Mouse (Mus musculus) thymus, postnatal 36 days (tissue): ENCODE measurements at regions not wholly inside any gene's neighbourhood (a gene's known extent, or its start where the extent isn't known, plus 50 kb on each side); places are given as distances from the start of the nearest gene placed in this dataset.

ENCODE experiments used
- DNase-seq, 2 experiments: peaks; one replicate each; pipeline ENCODE4 v3.0.0; 2022; ENCODE audit warnings: mixed read lengths in 2 of 2

GRCm38 (mm10) chr16:95839512-95840253, 137.8 kb downstream of the Ets2 start:
- DNase-seq = peak in 1 of 2 experiments; percentile 48

GRCm38 (mm10) chr16:95838886-95839430, 137.1 kb downstream of the Ets2 start:
- DNase-seq = no peak

GRCm38 (mm10) chr16:95838478-95838846, 136.6 kb downstream of the Ets2 start:
- DNase-seq = no peak

DNA sequence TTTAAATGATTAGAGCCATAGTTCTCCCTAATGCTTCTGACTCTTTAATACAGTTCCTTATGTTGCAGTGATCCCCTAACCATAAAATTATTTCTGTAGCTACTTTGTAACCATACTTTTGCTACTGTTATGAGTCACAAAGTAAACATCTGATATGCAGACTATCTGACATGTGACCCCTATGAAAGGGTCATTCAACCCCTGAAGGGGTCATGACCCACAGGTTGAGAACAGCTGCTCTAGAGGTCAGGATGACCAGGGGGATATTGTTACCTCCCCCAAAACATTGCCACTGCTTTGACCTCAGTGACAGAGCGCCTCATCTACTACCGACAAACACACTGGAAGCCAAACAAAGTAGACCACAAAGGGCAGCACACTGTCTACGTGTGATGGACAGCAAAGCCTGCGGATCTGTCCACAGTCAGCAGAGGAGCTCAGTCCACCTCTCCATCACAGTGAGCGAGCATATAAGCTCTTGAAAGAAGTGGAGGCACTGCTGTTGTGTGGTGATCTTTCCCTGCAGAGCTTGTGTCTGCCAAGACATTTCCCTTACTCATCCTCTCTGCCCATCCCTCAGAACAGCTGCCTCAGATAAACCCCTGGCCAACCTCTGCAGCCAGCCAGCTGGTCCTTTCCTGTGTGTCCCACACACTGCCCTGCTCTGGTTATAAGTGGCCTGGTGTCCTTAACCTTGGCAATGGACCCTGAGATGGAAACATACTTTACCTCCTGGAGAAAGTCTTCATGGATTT, 136.0 kb downstream of the Ets2 start:
- DNase-seq = no peak

DNA sequence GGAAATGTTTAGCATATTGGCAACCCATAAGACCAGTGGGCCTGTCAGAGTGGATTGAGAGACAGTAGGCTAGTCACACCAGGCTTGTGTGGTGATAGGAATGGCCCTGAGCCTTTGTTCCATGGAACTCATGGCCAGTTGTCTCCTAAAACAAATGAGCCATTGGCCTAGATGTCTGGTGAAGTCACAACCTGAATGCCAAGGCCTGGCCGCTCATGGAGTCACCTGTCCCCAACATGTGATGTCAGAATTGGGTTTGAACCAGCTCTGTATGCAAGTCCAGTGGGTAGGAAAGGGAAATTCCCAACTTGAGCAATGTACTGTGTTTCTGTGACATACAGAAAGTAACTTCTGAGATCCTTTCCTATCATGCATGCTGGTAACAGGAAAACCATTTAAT, 134.1 kb downstream of the Ets2 start:
- DNase-seq = no peak

DNA sequence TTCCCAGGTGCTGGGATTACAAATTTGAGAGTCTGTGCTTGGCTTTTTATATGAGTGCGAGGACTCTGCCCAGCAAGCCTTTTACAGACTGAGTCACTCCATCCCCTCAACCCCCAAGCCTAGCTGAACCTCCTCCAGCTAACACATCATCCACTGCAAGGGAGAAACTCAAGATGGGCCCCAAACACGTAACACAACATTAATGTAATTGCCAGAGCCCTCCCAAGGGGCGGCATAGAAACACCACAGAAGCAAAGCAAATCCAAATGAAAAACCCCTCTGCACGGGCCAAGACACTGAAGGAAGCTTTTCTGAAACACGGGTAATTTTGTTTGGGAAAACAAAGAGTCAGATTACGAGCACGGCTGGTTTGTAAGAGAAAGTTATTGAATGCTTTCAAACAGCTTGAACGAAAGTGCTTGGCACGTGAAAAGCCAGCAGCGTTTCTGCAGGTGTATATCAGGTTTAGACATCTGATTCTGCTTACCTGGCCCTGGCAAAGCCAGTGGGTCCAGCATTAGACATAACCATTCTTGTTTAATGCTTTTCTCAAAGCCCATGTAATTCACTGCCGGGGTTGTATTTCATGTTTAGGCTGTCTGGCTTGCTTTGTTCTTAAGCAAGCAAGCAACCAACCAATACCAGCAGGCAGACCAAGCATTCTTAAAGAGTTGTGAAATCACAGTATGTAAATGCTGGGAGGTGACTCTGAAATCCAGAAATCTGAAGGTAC, 132.8 kb downstream of the Ets2 start:
- no peak for DNase-seq

DNA sequence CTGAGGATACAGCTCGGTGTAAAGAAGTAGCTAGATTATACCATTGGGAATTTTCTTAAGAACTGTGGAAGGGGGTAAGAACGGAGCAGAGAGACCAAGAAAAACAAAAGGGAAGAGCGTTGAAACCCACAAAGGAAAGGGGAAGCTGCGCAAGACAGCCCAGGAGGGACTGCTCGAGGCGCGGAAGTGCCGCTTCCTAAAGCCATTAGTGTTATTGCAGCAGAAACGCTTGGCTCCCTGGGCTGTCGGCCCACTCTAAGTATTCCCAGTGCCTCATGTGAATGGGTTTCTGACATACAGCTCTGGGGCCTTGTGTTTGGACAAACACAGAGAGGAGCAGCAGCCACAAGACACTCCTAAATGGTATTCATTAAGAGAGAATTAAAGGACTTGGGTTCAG, 131.6 kb downstream of the Ets2 start:
- DNase-seq = no peak

DNA sequence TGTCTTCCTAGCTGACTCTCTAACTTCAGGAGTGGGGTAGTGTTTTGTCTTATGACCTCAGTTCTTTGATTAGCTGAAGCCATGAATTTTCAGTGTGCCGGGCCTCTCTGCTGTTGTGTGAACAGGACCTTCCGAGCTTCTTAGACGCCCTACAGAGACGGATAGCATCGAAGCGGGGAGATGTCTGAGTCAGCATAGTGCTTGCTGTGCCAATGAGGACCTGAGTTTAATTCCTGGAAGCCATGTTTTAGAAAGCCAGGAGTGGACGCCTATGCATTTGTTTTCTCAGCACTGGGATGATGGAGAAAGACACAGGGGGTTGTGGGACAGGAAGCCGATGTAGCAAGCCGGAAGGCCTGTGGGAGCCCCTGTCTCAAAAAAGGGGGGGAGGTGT, 130.5 kb downstream of the Ets2 start:
- no peak for DNase-seq

GRCm38 (mm10) chr16:95831566-95832345, 129.9 kb downstream of the Ets2 start:
- DNase-seq = peak in 1 of 2 experiments; percentile 48

GRCm38 (mm10) chr16:95827402-95827737, 125.5 kb downstream of the Ets2 start:
- DNase-seq = no peak

DNA sequence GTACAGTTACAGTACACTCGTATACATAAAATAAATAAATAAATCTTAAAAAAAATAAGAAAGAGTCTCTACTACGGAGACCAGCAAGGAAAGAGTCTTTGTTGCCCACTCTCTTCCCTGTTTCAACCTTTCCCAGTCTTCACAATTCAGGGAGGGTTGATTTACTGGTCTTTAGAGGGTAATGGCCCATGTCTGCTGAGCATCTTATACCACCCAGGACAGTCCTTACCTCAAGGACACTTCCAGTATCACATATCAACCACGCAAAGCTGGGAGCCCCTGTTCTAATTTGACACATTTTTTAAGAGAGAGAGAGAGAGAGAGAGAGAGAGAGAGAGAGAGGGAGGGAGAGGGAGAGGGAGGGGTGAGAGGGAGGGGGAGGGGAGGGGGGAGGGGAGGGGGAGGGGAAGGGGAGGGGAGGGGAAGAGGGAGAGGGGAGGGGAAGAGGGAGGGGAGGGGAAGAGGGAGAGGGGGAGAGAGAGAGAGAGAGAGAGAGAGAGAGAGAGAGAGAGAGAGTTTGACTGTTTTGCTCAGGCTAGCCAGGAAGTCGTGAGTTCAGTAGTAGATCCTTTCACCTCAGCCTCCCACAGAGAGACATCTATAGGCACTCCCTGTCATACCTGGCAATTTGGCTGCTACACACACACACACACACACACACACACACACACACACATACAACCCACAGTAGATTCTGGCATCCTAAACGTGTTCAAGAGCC, 125.0 kb downstream of the Ets2 start:
- no peak for DNase-seq

DNA sequence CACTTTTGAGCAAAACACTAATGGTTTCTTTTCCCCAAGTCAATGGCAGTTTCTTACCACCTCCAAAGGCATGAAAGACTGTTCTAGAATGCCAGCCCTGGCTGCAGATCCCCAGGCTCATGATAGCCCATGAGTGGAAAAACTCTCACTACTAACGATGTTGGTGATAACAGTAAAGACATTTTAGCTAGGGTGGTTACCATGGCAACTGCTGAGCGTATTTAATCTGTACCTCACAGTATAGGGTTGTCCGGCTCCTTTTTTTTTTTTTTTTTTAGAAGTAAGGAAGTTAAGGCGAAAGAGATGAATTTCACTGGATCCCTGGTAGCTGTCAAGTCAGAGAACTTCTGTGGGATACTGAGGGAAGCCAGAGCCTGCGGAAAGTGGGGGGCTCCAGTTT, 123.8 kb downstream of the Ets2 start:
- DNase-seq = no peak

DNA sequence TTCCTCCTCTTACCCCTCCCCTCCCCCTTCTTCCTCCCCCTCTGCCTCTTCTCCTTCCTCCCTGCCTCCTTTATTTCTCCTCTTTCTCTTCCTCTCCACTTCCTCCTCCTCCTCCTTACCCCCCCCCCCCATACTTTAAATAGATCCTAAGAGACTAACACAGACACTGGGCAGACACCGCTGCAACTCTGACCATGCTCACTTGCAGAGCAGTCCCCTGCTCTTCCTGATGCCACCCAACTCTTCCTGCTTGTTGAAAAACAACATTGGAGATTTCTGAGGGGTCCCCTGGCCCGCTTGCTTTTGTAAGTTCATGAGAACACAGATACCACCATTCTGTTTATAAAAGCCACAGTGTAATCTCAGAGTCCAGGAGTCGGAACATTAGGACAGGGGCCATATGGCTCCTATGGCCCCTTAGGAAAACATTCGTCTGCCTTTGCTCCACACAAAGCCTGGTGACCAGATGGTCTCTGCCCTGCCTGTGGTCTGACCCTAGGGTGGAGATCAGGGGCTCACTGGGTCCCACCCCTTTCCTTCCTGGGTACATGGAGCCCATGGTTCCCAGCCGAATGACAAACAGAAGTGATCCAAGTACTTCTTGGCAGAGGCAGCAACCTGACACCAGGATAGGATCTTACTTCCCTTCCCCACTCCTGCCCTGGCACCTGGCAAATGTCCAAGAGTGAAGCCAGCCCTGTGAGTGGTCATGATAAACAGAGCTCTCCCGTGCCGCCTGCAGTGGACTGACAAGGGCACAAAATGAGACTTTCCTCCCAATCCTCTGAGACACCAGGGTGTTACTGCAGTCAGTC, 123.1 kb downstream of the Ets2 start:
- DNase-seq = peak in 1 of 2 experiments; percentile 42

DNA sequence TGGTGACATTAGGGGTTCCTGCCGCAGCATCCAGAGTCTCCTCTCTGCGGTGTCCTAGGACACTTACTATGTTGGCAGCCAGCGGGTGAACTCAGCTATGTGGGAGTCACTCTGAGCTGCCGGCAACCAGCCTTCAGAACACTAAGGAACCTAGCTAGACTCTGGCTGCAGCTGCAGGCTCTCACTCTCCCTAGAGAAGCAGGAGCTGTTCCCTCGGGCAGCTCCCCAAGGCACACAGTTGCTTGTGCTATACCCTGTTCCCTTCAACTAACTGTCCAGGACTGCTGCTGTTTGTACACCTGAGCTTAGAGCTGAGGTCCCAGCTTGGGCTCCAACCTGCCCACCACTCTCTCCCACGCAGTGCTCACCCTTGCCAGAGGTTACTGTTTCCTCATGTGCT, 121.9 kb downstream of the Ets2 start:
- DNase-seq = peak; percentile 47 to 50

GRCm38 (mm10) chr16:95821080-95821479, 119.2 kb downstream of the Ets2 start:
- DNase-seq = peak; percentile 48 to 61

- DNase-seq = no peak
These were observed 118.7 kb downstream of the Ets2 start for GRCm38 (mm10) chr16:95820606-95821005.

GRCm38 (mm10) chr16:95820013-95820412, 118.1 kb downstream of the Ets2 start:
- DNase-seq = peak in 1 of 2 experiments; percentile 57

DNA sequence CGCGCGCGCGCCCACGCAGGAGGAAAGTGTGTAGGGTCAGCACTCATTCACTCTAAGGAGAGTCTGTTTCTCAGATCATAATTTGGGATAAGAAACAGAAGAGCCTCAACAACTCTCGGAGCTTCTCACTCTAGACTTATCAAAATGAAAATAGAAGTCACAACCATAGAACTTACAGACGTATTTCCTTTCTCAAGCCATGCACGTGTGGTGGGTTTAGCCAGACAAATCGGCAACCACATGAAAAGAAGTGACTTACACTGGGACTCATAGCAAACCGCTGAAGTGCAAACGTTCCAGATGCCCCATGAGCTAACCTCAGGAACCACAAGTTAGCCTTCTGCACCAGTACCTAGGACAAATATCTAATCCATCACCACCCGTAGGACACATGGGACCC, 114.1 kb downstream of the Ets2 start:
- DNase-seq = peak in 1 of 2 experiments; percentile 47

DNA sequence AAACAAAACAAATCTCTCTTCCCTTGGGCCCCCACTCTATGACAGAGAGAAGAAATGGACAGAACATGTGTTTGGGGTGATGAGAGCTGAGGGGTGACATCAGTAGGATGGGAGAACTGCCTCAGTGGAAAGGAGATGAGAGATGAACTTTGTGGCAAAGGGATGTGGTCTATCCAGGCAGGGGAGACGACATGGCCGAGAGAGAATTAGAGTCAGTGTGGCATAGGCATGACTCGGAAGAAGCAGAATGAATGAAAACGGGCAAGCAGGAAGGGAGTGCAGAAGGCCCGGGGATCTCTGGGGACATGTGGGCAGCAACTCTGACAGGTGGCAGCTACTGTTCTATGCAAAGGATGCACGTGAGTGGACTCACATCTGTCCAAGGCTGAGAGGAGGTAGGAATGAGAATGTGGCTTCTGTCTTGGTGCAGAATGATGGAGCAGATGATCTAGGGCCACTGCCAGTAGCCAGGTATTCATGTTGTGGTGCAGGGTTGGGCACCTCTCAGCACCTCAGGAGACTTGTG, 113.4 kb downstream of the Ets2 start:
- no peak for DNase-seq

GRCm38 (mm10) chr16:95814513-95815118, 112.7 kb downstream of the Ets2 start:
- DNase-seq = peak in 1 of 2 experiments; percentile 44
